Mouse (Mus musculus) forebrain, embryonic 14.5 days (tissue): Measurements from ENCODE around the gene Pfdn6. TPM values are rescaled to one million over a fixed set of nuclear protein-coding genes. Genes with fewer than 3 reads are reported as not detected.
"Not testable (repeated sequence)": the region's sequence is repeated elsewhere in the genome, so short reads cannot be mapped to it uniquely, and the experiment has no call there.

ENCODE experiments used
- ATAC-seq: fragments of 200-750 bp; cut with Nextera tagmentation; 2 replicates; pipeline ENCODE4 v1.8.0; 2017; ENCODE audit warnings: mild to moderate bottlenecking, moderate library complexity
- DNase-seq: peaks from one replicate; pipeline ENCODE4 v3.0.0-alpha.2; 2015; ENCODE audit warnings: low spot score
- H3K27ac ChIP-seq: fragments of 300-500 bp; sonication (generic); 2 replicates; pipeline ENCODE4 v1.5.1; 2014; ENCODE audit warnings: low read depth, mild to moderate bottlenecking, control low read depth, low read length, moderate library complexity
- H3K27me3 ChIP-seq: fragments of 300-500 bp; sonication (generic); replicated peaks from 2 replicates; pipeline ENCODE4 v1.6.1; 2014; ENCODE audit warnings: low read length, control low read depth, mixed read lengths; ENCODE audit not compliant: control insufficient read depth, insufficient read depth
- H3K36me3 ChIP-seq: fragments of 300-500 bp; sonication (generic); 2 replicates; pipeline ENCODE4 v1.6.1; 2014; ENCODE audit warnings: low read length, control low read depth; ENCODE audit not compliant: control insufficient read depth, insufficient read depth
- H3K4me1 ChIP-seq: fragments of 300-500 bp; sonication (generic); 2 replicates; pipeline ENCODE4 v1.6.1; 2014; ENCODE audit warnings: antibody characterized with exemption, low read length, control low read depth; ENCODE audit not compliant: control insufficient read depth, insufficient read depth
- H3K4me2 ChIP-seq: fragments of 300-500 bp; sonication (generic); 2 replicates; pipeline ENCODE4 v1.6.1; 2014; ENCODE audit warnings: mild to moderate bottlenecking, control low read depth, low read length
- H3K4me3 ChIP-seq: fragments of 300-500 bp; sonication (generic); 2 replicates; pipeline ENCODE4 v1.5.1; 2014; ENCODE audit warnings: low read depth, low read length, control low read depth
- H3K9ac ChIP-seq: fragments of 300-500 bp; sonication (generic); 2 replicates; pipeline ENCODE4 v1.6.1; 2014; ENCODE audit warnings: mild to moderate bottlenecking, low read length, control low read depth, moderate library complexity
- H3K9me3 ChIP-seq: fragments of 300-500 bp; sonication (generic); replicated peaks from 2 replicates; pipeline ENCODE4 v1.6.1; 2016; ENCODE audit warnings: low read length, control low read depth, mixed read lengths; ENCODE audit not compliant: control insufficient read depth
- WGBS: fragments of 180-500 bp; shearing (Covaris S2); extraction: QIAGEN DNeasy Blood & Tissue Kit; methylation state at CpG from one replicate; pipeline ENCODE4 v1.1.7; 2014; 5-methylcytosine and 5-hydroxymethylcytosine counted together
- polyA plus RNA-seq: library from polyadenylated mRNA; unstranded; fragments of >200 nt; fragmentation: Nextera tagmentation; extraction: Ambion mirVana; gene quantifications from 2 replicates; pipeline ENCODE4 v1.2.1, GENCODE M21; 2014

Gene Pfdn6
- 185 and 192 TPM in 2 replicates for polyA plus RNA-seq

DNA sequence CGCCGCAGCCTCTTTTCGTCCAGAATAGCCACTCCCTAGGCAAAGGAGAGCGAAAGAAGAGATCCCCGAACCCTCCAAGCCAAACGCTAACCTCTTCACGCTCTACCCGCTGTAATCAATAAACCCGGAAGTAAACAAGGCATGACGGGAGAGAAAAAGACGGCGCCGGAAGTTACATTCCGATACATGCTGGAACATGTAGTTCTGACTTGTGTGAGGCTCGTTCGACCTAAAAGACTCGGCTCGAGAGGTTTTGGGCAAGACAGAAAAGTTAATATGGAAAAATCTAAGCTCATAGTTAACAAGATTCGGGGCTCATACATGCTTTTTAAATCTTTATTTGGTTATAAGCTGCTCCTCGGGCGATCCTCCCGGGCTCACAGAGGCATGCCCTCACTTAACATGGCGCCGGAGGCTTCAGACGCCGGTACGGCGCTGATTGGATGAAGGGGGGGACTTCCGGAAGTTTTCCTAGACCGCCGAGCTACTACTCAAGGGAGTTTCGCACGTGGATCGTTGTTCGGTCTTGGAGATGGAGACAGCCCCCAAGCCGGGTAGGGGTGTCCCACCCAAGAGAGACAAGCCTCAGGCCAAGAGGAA, at the start of gene Pfdn6, which contains the start of gene Wdr46:
TSS of gene Pfdn6 (minus strand) at position 138 of the 600 bp plus-strand sequence.
TSS of gene Wdr46 (plus strand) at position 455 of the 600 bp plus-strand sequence.
- Histone ChIP-seq H3K4me1 (peaks cover 10% of the 10 kb centered on the region), H3K4me2 (peak within 1 kb of the TSS; percentile 94), H3K4me3 (peak within 1 kb of the TSS; percentile 62), H3K36me3 (peaks cover 58% of the 10 kb centered on the region), H3K27ac (no peak within 1 kb of the TSS), H3K27me3 (no peaks in the 10 kb centered on the region), H3K9ac (peak within 1 kb of the TSS; percentile 68), H3K9me3 (no peaks in the 10 kb centered on the region)
- WGBS, result under 1% methylated on average over 36 of the region's 36 CpGs
- DNase-seq (peak; percentile 97), ATAC-seq (peak; percentile 95)

GRCm38 (mm10) chr17:33982136-33982535, 42.0 kb upstream of the Pfdn6 start:
- H3K9ac ChIP-seq, H3K9me3 ChIP-seq, H3K27ac ChIP-seq, ATAC-seq, H3K36me3 ChIP-seq, H3K4me1 ChIP-seq: not testable (repeated sequence)
- Histone ChIP-seq H3K27me3 (peaks cover 26% of the 10 kb centered on the region), H3K4me3 (peak overlapping the region; percentile 42; the same call in 1 of the 2 replicates), H3K4me2 (peak overlapping the region; percentile 48)
- 7% methylated on average over 8 of the region's 8 CpGs for WGBS
- DNase-seq, result peak; percentile 68

DNA sequence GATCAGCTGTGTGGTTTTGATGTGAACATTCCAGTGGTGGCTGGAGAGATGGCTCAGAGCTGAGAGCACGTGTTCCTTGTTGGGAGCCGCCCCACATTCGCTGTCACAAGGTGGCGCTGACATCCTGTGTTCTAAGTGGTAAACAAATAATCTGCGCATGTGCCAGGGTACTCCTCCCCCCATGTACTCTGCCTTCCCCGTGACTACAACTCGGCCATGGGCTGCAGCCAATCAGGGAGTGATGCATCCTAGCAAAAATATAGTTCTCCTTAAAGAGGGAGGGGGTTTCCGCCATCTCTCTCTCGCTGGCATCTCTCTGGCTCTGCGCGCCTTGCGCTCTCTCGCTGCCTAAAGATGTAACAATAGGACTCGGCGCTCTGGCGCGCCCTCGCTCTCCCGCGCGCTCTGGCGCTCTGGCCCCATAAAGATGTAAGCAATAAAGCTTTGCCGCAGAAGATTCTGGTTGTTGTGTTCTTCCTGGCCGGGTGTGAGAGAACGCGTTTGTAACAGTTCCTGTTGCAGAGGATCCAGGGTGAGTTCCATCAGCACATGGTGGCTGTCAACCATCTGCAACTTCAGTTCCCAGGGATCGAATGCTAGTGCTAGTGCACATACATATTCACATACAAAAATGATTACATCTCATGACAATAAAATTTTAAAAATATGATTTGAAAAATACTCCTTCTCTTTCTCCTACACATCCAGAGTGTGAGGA, 41.2 kb upstream of the Pfdn6 start:
- peak; percentile 97 for ATAC-seq
- H3K4me3 ChIP-seq, result peak overlapping the region; percentile 42
- WGBS, result under 1% methylated on average over 27 of the region's 27 CpGs

GRCm38 (mm10) chr17:33980181-33981035, 40.3 kb upstream of the Pfdn6 start:
- H3K27ac ChIP-seq, result no peak overlapping the region
- H3K4me1 ChIP-seq, result no peaks in the 10 kb centered on the region
- H3K27me3 ChIP-seq, result peaks cover 26% of the 10 kb centered on the region
- DNase-seq (no peak), ATAC-seq (peak; percentile 4; the same call in 1 of the 2 replicates)
- H3K9ac ChIP-seq, result no peak overlapping the region
- H3K9me3 ChIP-seq, result no peaks in the 10 kb centered on the region
- no peak overlapping the region for H3K4me3 ChIP-seq
- 79% methylated on average over 19 of the region's 19 CpGs for WGBS
- H3K36me3 ChIP-seq, result no peaks in the 10 kb centered on the region
- H3K4me2 ChIP-seq, result no peak overlapping the region

More for the DNA sequence above, 41.2 kb upstream of the Pfdn6 start:
- not testable (repeated sequence) for H3K36me3 ChIP-seq, H3K4me1 ChIP-seq, H3K9me3 ChIP-seq
- peak overlapping the region; percentile 55; the same call in 1 of the 2 replicates for H3K9ac ChIP-seq
- peak; percentile 99 for DNase-seq
- peak overlapping the region; percentile 48 for H3K4me2 ChIP-seq
- peak overlapping the region; percentile 77 for H3K27ac ChIP-seq
- peaks cover 26% of the 10 kb centered on the region for H3K27me3 ChIP-seq

DNA sequence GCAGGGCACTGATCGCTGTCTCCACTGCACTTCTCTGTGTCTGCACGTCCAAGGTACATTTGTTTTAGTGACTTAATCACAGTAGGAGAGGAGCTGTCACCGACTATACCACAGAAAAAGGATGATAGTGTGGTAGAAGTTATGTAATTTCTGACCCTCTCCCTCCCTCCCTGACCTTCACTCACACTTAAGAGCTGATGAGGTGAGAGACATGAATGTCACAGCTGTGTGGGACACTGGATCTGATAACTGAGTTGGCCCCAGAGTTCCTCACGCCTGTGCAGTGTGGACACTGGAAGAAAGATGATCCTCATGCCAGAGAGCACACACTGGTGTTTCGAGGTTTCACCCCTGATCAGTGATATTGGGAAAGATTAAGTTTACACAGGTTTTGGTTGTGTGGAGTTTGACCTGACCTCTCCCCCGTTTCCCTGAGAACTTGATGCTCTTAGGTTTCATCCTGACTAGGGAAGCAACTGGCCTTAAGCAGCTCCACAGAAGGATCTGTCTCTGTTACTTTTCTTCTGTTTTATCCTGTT, 39.4 kb upstream of the Pfdn6 start:
- H3K27ac ChIP-seq, result no peak overlapping the region
- peaks cover 26% of the 10 kb centered on the region for H3K27me3 ChIP-seq
- ATAC-seq (no peak), DNase-seq (no peak)
- H3K4me2 ChIP-seq, result no peak overlapping the region
- no peaks in the 10 kb centered on the region for H3K4me1 ChIP-seq
- 78% methylated on average over 6 of the region's 6 CpGs for WGBS
- H3K36me3 ChIP-seq, result no peaks in the 10 kb centered on the region
- no peaks in the 10 kb centered on the region for H3K9me3 ChIP-seq
- H3K4me3 ChIP-seq, result no peak overlapping the region
- no peak overlapping the region for H3K9ac ChIP-seq

- Histone ChIP-seq H3K27ac (no peak overlapping the region), H3K4me2 (peak overlapping the region; percentile 42), H3K27me3 (peaks cover 26% of the 10 kb centered on the region), H3K36me3 (no peaks in the 10 kb centered on the region), H3K9ac (peak overlapping the region; percentile 47), H3K4me3 (peak overlapping the region; percentile 20), H3K4me1 (no peaks in the 10 kb centered on the region), H3K9me3 (no peaks in the 10 kb centered on the region)
- DNase-seq (no peak), ATAC-seq (no peak)
- WGBS, result under 1% methylated on average over 11 of the region's 17 CpGs
Measured at GRCm38 (mm10) chr17:33978631-33979031, 38.5 kb upstream of the Pfdn6 start.

DNA sequence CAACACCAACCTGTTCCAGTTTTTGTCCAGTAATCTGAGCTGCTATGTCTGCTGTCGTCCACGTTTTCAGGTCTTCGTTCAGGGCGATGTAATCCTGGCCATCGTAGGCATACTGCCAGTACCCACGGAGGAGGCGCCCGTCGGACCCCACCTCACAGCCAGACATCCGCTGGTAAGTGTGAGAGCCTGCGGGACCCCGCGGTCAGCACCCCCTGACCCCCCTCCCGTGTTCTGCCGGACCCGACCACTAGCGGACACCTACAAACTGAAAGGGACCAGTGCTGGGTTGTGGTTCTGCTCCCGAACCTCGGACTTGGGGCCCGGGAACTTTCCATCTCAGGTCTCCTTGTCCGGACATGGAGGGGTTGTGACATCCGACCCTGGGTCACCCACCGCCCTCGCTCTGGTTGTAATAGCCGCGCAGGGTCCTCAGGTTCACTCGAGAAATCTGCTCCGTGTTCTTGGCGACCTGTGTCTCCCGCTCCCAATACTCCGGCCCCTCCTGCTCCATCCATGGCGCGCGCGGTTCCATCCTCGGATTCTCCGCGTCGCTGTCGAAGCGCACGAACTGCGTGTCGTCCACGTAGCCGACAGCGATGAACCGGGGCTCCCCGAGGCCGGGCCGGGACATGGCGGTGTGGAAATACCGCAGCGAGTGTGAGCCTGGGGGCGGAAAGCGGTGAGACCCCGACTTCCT, 37.9 kb upstream of the Pfdn6 start:
- H3K9ac ChIP-seq, result peak overlapping the region; percentile 47
- WGBS, result 3% methylated on average over 57 of the region's 57 CpGs
- DNase-seq, result no peak
- peak overlapping the region; percentile 42 for H3K4me2 ChIP-seq
- H3K4me3 ChIP-seq, result peak overlapping the region; percentile 20
- peaks cover 26% of the 10 kb centered on the region for H3K27me3 ChIP-seq
- no peaks in the 10 kb centered on the region for H3K36me3 ChIP-seq
- no peaks in the 10 kb centered on the region for H3K4me1 ChIP-seq
- H3K9me3 ChIP-seq, result no peaks in the 10 kb centered on the region
- H3K27ac ChIP-seq, result no peak overlapping the region
- ATAC-seq, result no peak

GRCm38 (mm10) chr17:33973572-33973971, 33.4 kb upstream of the Pfdn6 start:
- H3K4me1 ChIP-seq, result no peaks in the 10 kb centered on the region
- WGBS, result 58% methylated on average over 3 of the region's 3 CpGs
- no peak for ATAC-seq
- no peaks in the 10 kb centered on the region for H3K9me3 ChIP-seq
- no peak for DNase-seq
- H3K4me3 ChIP-seq, result no peak overlapping the region
- no peak overlapping the region for H3K4me2 ChIP-seq
- peaks cover 11% of the 10 kb centered on the region for H3K27me3 ChIP-seq
- no peak overlapping the region for H3K27ac ChIP-seq
- no peak overlapping the region for H3K9ac ChIP-seq
- no peaks in the 10 kb centered on the region for H3K36me3 ChIP-seq
